Comparison of ENCODE assay signal across 26 mouse cellular contexts in genomic region chr5:43827366-43827765, GRCm38 (mm10). TPM values are rescaled to one million over a fixed set of nuclear protein-coding genes. Genes with fewer than 3 reads are reported as not detected.
A peak's percentile ranks its signal among the peaks of the same experiment; 100 is the strongest.
DNase-seq lines count a peak whose midpoint lies in the region; ATAC-seq lines count a peak whose summit lies in the region.
"Had no signal": no experiment of that assay in that cellular context is flagged by ENCODE, and none has a peak within 500 bp of the region (broad histone marks: within the 10 kb centered on the region; RNA-seq: fewer than 3 reads in every experiment).

No protein-coding gene starts in this region.

- H3K4me2 ChIP-seq in midbrain, embryonic 15.5 days = no peak overlapping the region
- H3K4me2 ChIP-seq: embryonic facial prominence, embryonic 12.5 days; forebrain, embryonic 12.5 days; forebrain, embryonic 15.5 days; heart, embryonic 12.5 days; heart, embryonic 15.5 days; hindbrain, embryonic 12.5 days; hindbrain, embryonic 15.5 days had no signal

- peak; percentile 46 for DNase-seq in heart, embryonic 10.5 days (ENCODE audit: low spot score)
- DNase-seq in heart, postnatal 4 days = no peak
- peak; percentile 44 for DNase-seq in thymus, postnatal 14 days
- no peak for DNase-seq in thymus, postnatal 36 days
- peak; percentile 66 for DNase-seq in retina, postnatal 7 days (ENCODE audit: low read depth, low spot score)
- DNase-seq: adrenal gland, adult 2 months; adrenal gland, postnatal 14 days; cerebellum, adult 18-20 months; cerebellum, adult 9-10 months; cerebellum, postnatal 14 days; gastrocnemius, postnatal 25 days; heart, postnatal 10 days had no signal

- no peaks in the 10 kb centered on the region for H3K4me1 ChIP-seq in heart, embryonic 10.5 days
- no peaks in the 10 kb centered on the region for H3K4me1 ChIP-seq in midbrain, embryonic 15.5 days
- H3K4me1 ChIP-seq: embryonic facial prominence, embryonic 12.5 days; forebrain, embryonic 12.5 days; forebrain, embryonic 15.5 days; heart, embryonic 12.5 days; heart, embryonic 15.5 days; hindbrain, embryonic 12.5 days; hindbrain, embryonic 15.5 days had no signal

- H3K9ac ChIP-seq in midbrain, embryonic 15.5 days = no peak overlapping the region
- H3K9ac ChIP-seq: embryonic facial prominence, embryonic 12.5 days; forebrain, embryonic 12.5 days; forebrain, embryonic 15.5 days; heart, embryonic 12.5 days; heart, embryonic 15.5 days; hindbrain, embryonic 12.5 days; hindbrain, embryonic 15.5 days had no signal

- H3K9me3 ChIP-seq in heart, embryonic 10.5 days = no peaks in the 10 kb centered on the region
- no peaks in the 10 kb centered on the region for H3K9me3 ChIP-seq in midbrain, embryonic 15.5 days
- H3K9me3 ChIP-seq: embryonic facial prominence, embryonic 12.5 days; forebrain, embryonic 12.5 days; forebrain, embryonic 15.5 days; heart, embryonic 12.5 days; heart, embryonic 15.5 days; hindbrain, embryonic 12.5 days; hindbrain, embryonic 15.5 days had no signal

- no peaks in the 10 kb centered on the region for H3K36me3 ChIP-seq in heart, embryonic 10.5 days
- no peaks in the 10 kb centered on the region for H3K36me3 ChIP-seq in midbrain, embryonic 15.5 days (replicated peaks)
- H3K36me3 ChIP-seq: embryonic facial prominence, embryonic 12.5 days; forebrain, embryonic 12.5 days; forebrain, embryonic 15.5 days; heart, embryonic 12.5 days; heart, embryonic 15.5 days; hindbrain, embryonic 12.5 days; hindbrain, embryonic 15.5 days had no signal

- H3K4me3 ChIP-seq in heart, embryonic 10.5 days = no peak overlapping the region
- H3K4me3 ChIP-seq in midbrain, embryonic 15.5 days = no peak overlapping the region
- H3K4me3 ChIP-seq: embryonic facial prominence, embryonic 12.5 days; erythroblast, embryonic 14.5 days; forebrain, embryonic 12.5 days; forebrain, embryonic 15.5 days; heart, embryonic 12.5 days; heart, embryonic 15.5 days; hindbrain, embryonic 12.5 days; hindbrain, embryonic 15.5 days had no signal

- 83% methylated on average over 9 of the region's 9 CpGs for WGBS in heart, embryonic 10.5 days
- WGBS in midbrain, embryonic 15.5 days = 81% methylated on average over 9 of the region's 9 CpGs

- ATAC-seq in granulocyte monocyte progenitor cell, adult 5-6 weeks (replicated peaks; ENCODE audit: poor library complexity, severe bottlenecking) = peak; percentile 10; the same call in 1 of the 2 replicates
- no peak for ATAC-seq in midbrain, embryonic 15.5 days (replicated peaks)
- ATAC-seq: CD4-positive, CD25-positive, alpha-beta regulatory T cell, adult 4 months; forebrain, embryonic 15.5 days had no signal

- H3K27ac ChIP-seq in heart, embryonic 10.5 days = no peak overlapping the region
- H3K27ac ChIP-seq in midbrain, embryonic 15.5 days = no peak overlapping the region
- H3K27ac ChIP-seq: embryonic facial prominence, embryonic 12.5 days; forebrain, embryonic 12.5 days; forebrain, embryonic 15.5 days; heart, embryonic 15.5 days; hindbrain, embryonic 12.5 days; hindbrain, embryonic 15.5 days had no signal

- no peaks in the 10 kb centered on the region for H3K27me3 ChIP-seq in heart, embryonic 10.5 days (ENCODE audit: insufficient read depth, poor library complexity, severe bottlenecking)
- no peaks in the 10 kb centered on the region for H3K27me3 ChIP-seq in midbrain, embryonic 15.5 days (replicated peaks)
- H3K27me3 ChIP-seq: embryonic facial prominence, embryonic 12.5 days; forebrain, embryonic 12.5 days; forebrain, embryonic 15.5 days; heart, embryonic 12.5 days; heart, embryonic 15.5 days; hindbrain, embryonic 12.5 days; hindbrain, embryonic 15.5 days had no signal

RNA-seq across cellular contexts. Expression of gene Fbxl5, which starts 5.9 kb away (rescaled TPM):
- polyA plus RNA-seq in heart, embryonic 10.5 days (2016; fragmentation: Nextera tagmentation; extraction: Ambion mirVana) = 43.5 and 46.0 TPM in 2 replicates
- total RNA-seq in heart, postnatal 4 days (2021) = 10 to 100 TPM; 35.7 to 37.8 TPM
- total RNA-seq in granulocyte monocyte progenitor cell, adult 5-6 weeks (2014; fragmentation: Nextera tagmentation) = 31.2 and 47.8 TPM in 2 replicates
- total RNA-seq in granulocyte monocyte progenitor cell, adult 5-6 weeks (2017) = 46.3 and 61.3 TPM in 2 replicates
- polyA plus RNA-seq in midbrain, embryonic 15.5 days (2015; fragmentation: Nextera tagmentation; extraction: Ambion mirVana) = 77.2 and 77.4 TPM in 2 replicates

RNA-seq across cellular contexts. Expression of gene Bst1, which starts 8.7 kb away (rescaled TPM):
- polyA plus RNA-seq in heart, embryonic 10.5 days (2016; fragmentation: Nextera tagmentation; extraction: Ambion mirVana) = 0.36 TPM in 1 of 2 replicates, not detected in the other
- total RNA-seq in heart, postnatal 4 days (2021) = 1 to 10 TPM in 1 of 2 experiments, under 1 TPM in 1; 0.71 to 2.1 TPM
- total RNA-seq in granulocyte monocyte progenitor cell, adult 5-6 weeks (2014; fragmentation: Nextera tagmentation) = 1.8 TPM in 1 of 2 replicates, not detected in the other
- total RNA-seq in granulocyte monocyte progenitor cell, adult 5-6 weeks (2017) = 0.46 and 1.0 TPM in 2 replicates
- 0.06 TPM in 1 of 2 replicates, not detected in the other for polyA plus RNA-seq in midbrain, embryonic 15.5 days (2015; fragmentation: Nextera tagmentation; extraction: Ambion mirVana)
- total RNA-seq: gastrocnemius, adult 8-10 months; MEL had no signal
- polyA plus RNA-seq: C2C12; CD4-positive, CD25-positive, alpha-beta regulatory T cell, adult 4 months; erythroblast, embryonic 14.5 days; forebrain, embryonic 12.5 days; forebrain, embryonic 15.5 days had no signal

RNA-seq across cellular contexts. Expression of gene Cd38, which starts 41.0 kb away (rescaled TPM):
- polyA plus RNA-seq in heart, embryonic 10.5 days (2016; fragmentation: Nextera tagmentation; extraction: Ambion mirVana) = 18.1 and 20.6 TPM in 2 replicates
- 1 to 10 TPM; 9.3 to 9.6 TPM for total RNA-seq in heart, postnatal 4 days (2021)
- not detected in 2 replicates for total RNA-seq in granulocyte monocyte progenitor cell, adult 5-6 weeks (2014; fragmentation: Nextera tagmentation)
- 0.26 TPM in 1 of 2 replicates, not detected in the other for total RNA-seq in granulocyte monocyte progenitor cell, adult 5-6 weeks (2017)
- 2.2 and 3.2 TPM in 2 replicates for polyA plus RNA-seq in midbrain, embryonic 15.5 days (2015; fragmentation: Nextera tagmentation; extraction: Ambion mirVana)
- total RNA-seq: MEL had no signal
- polyA plus RNA-seq: erythroblast, embryonic 14.5 days had no signal

Comparison
In these comparisons a context has a peak if more than half of its experiments do, and no peak if none do; other contexts are left out.
1. DNase-seq: peak in heart, embryonic 10.5 days (single experiment), thymus, postnatal 14 days (single experiment) and retina, postnatal 7 days (single experiment); none in heart, postnatal 4 days (single experiment) and thymus, postnatal 36 days (0 of 2).
2. RNA of gene Cd38, which starts 41.0 kb away (total RNA-seq): 9.3 to 9.6 TPM in heart, postnatal 4 days; 0.26 TPM in granulocyte monocyte progenitor cell, adult 5-6 weeks; every median in the first group is over 4 times any median in the second.